Mouse (Mus musculus) liver, postnatal 0 days (tissue): ENCODE measurements at regions not wholly inside any gene's neighbourhood (a gene's known extent, or its start where the extent isn't known, plus 50 kb on each side); places are given as distances from the start of the nearest gene placed in this dataset.

ENCODE experiments used
- ATAC-seq: fragments of 200-750 bp; cut with Nextera tagmentation; 2 replicates; pipeline ENCODE4 v1.8.0; 2017; ENCODE audit warnings: mild to moderate bottlenecking, moderate library complexity
- DNase-seq: peaks from one replicate; pipeline ENCODE4 v3.0.0-alpha.2; 2016
- H3K27ac ChIP-seq: fragments of 300-500 bp; sonication (generic); 2 replicates; pipeline ENCODE4 v1.5.1; 2014; ENCODE audit warnings: antibody characterized with exemption, moderate library complexity, mild to moderate bottlenecking, low read depth
- H3K27me3 ChIP-seq: fragments of 300-500 bp; sonication (generic); 2 replicates; pipeline ENCODE4 v1.6.1; 2014; ENCODE audit warnings: low read length, control low read depth, mixed read lengths; ENCODE audit not compliant: insufficient read depth
- H3K36me3 ChIP-seq: fragments of 300-500 bp; sonication (generic); replicated peaks from 2 replicates; pipeline ENCODE4 v1.6.1; 2014; ENCODE audit warnings: mild to moderate bottlenecking, control low read depth, low read length, moderate library complexity, mixed read lengths; ENCODE audit not compliant: insufficient read depth
- H3K4me1 ChIP-seq: fragments of 300-500 bp; sonication (generic); 2 replicates; pipeline ENCODE4 v1.6.1; 2014; ENCODE audit warnings: antibody characterized with exemption, mild to moderate bottlenecking, control low read depth; ENCODE audit not compliant: insufficient read depth
- H3K4me2 ChIP-seq: fragments of 300-500 bp; sonication (generic); 2 replicates; pipeline ENCODE4 v1.6.1; 2014; ENCODE audit warnings: low read depth, mild to moderate bottlenecking, low read length, moderate library complexity, mixed read lengths
- H3K4me3 ChIP-seq: fragments of 300-500 bp; sonication (generic); 2 replicates; pipeline ENCODE4 v1.5.1; 2014; ENCODE audit warnings: low read depth, low read length
- H3K9ac ChIP-seq: fragments of 300-500 bp; sonication (generic); replicated peaks from 2 replicates; pipeline ENCODE4 v1.6.1; 2014; ENCODE audit warnings: mild to moderate bottlenecking, moderate library complexity
- H3K9me3 ChIP-seq: fragments of 300-500 bp; sonication (generic); 2 replicates; pipeline ENCODE4 v1.6.1; 2016; ENCODE audit warnings: mild to moderate bottlenecking, control low read depth, low read length, mixed read lengths
- CTCF ChIP-seq: sonication (generic); IDR thresholded peaks from 2 replicates; pipeline ENCODE4 v1.5.1; 2016; ENCODE audit warnings: antibody characterized with exemption, low read depth
- EP300 ChIP-seq: IDR thresholded peaks from 2 replicates; pipeline ENCODE4 v1.6.1; 2016; ENCODE audit warnings: antibody characterized with exemption, low read depth, mild to moderate bottlenecking
- WGBS: fragments of 180-500 bp; shearing (Covaris S2); extraction: QIAGEN DNeasy Blood & Tissue Kit; methylation state at CpG from one replicate; pipeline ENCODE4 v1.1.7; 2014; ENCODE audit not compliant: insufficient replicate concordance; 5-methylcytosine and 5-hydroxymethylcytosine counted together

GRCm38 (mm10) chrX:11646681-11647526 is 319.3 kb downstream of the H2al1j start:
- no peaks in the 10 kb centered on the region for H3K36me3 ChIP-seq
- TF ChIP-seq CTCF, result no peak
- H3K9ac ChIP-seq, result no peak overlapping the region
- no peak overlapping the region for H3K4me3 ChIP-seq
- H3K4me1 ChIP-seq, result no peaks in the 10 kb centered on the region
- H3K27ac ChIP-seq, result no peak overlapping the region
- H3K27me3 ChIP-seq, result no peaks in the 10 kb centered on the region
- no peaks in the 10 kb centered on the region for H3K9me3 ChIP-seq
- no peak for ATAC-seq
- 62% methylated on average over 7 of the region's 7 CpGs for whole genome bisulfite sequencing
- no peak for DNase-seq
- no peak overlapping the region for H3K4me2 ChIP-seq

- ATAC-seq (peak; percentile 50; the same call in 1 of the 2 replicates), DNase-seq (no peak)
- H3K4me2 ChIP-seq, result no peak overlapping the region
- no peaks in the 10 kb centered on the region for H3K4me1 ChIP-seq
- TF ChIP-seq CTCF, result no peak
- TF ChIP-seq EP300, result no peak
- no peak overlapping the region for H3K4me3 ChIP-seq
- no peaks in the 10 kb centered on the region for H3K27me3 ChIP-seq
- H3K27ac ChIP-seq, result no peak overlapping the region
- no peaks in the 10 kb centered on the region for H3K36me3 ChIP-seq
- H3K9me3 ChIP-seq, result no peaks in the 10 kb centered on the region
- 38% methylated on average over 1 of the region's 1 CpGs for WGBS
- no peak overlapping the region for H3K9ac ChIP-seq
Observed at GRCm38 (mm10) chrX:11647527-11647836, 319.9 kb downstream of the H2al1j start.

- ATAC-seq (no peak), DNase-seq (no peak)
- Histone ChIP-seq H3K4me3 (no peak overlapping the region), H3K27me3 (0 out of 2 replicates have a peak, but pooled peaks cover 2% of the 10 kb centered on the region), H3K4me2 (no peak overlapping the region), H3K27ac (no peak overlapping the region), H3K4me1 (no peaks in the 10 kb centered on the region), H3K36me3 (no peaks in the 10 kb centered on the region), H3K9me3 (no peaks in the 10 kb centered on the region), H3K9ac (no peak overlapping the region)
- TF ChIP-seq CTCF (no peak), EP300 (no peak)
- 67% methylated on average over 2 of the region's 2 CpGs for WGBS
Observed at GRCm38 (mm10) chrX:11653336-11653735, 325.7 kb downstream of the H2al1j start.

- TF ChIP-seq CTCF, result no peak
- no peak for TF ChIP-seq EP300
- Histone ChIP-seq H3K9ac (no peak overlapping the region), H3K9me3 (no peaks in the 10 kb centered on the region), H3K4me3 (no peak overlapping the region), H3K27me3 (0 out of 2 replicates have a peak, but pooled peaks cover 2% of the 10 kb centered on the region), H3K36me3 (no peaks in the 10 kb centered on the region), H3K27ac (no peak overlapping the region), H3K4me2 (no peak overlapping the region), H3K4me1 (no peaks in the 10 kb centered on the region)
- DNase-seq (no peak), ATAC-seq (no peak)
- 74% methylated on average over 5 of the region's 5 CpGs for WGBS
Observed at GRCm38 (mm10) chrX:11654976-11655375, 327.4 kb downstream of the H2al1j start.

GRCm38 (mm10) chrX:11655466-11655865 is 327.8 kb downstream of the H2al1j start:
- TF ChIP-seq EP300 (no peak), CTCF (no peak)
- 0 out of 2 replicates have a peak, but pooled peaks cover 2% of the 10 kb centered on the region for H3K27me3 ChIP-seq
- H3K36me3 ChIP-seq, result no peaks in the 10 kb centered on the region
- H3K9me3 ChIP-seq, result no peaks in the 10 kb centered on the region
- WGBS, result 71% methylated on average over 6 of the region's 6 CpGs
- H3K4me1 ChIP-seq, result no peaks in the 10 kb centered on the region
- H3K27ac ChIP-seq, result no peak overlapping the region
- H3K4me3 ChIP-seq, result no peak overlapping the region
- no peak overlapping the region for H3K4me2 ChIP-seq
- no peak overlapping the region for H3K9ac ChIP-seq
- DNase-seq (no peak), ATAC-seq (no peak)

- H3K27ac ChIP-seq, result no peak overlapping the region
- ATAC-seq, result no peak
- no peaks in the 10 kb centered on the region for H3K36me3 ChIP-seq
- H3K27me3 ChIP-seq, result 0 out of 2 replicates have a peak, but pooled peaks cover 2% of the 10 kb centered on the region
- H3K4me1 ChIP-seq, result no peaks in the 10 kb centered on the region
- no peak overlapping the region for H3K4me3 ChIP-seq
- DNase-seq, result no peak
- H3K9me3 ChIP-seq, result no peaks in the 10 kb centered on the region
- no peak overlapping the region for H3K4me2 ChIP-seq
- WGBS, result 65% methylated on average over 9 of the region's 9 CpGs
- TF ChIP-seq CTCF, result no peak
- no peak for TF ChIP-seq EP300
- no peak overlapping the region for H3K9ac ChIP-seq
Observed at GRCm38 (mm10) chrX:11657606-11658254, 330.1 kb downstream of the H2al1j start.
